Mouse (Mus musculus): ENCODE measurements around the gene Fam219b. TPM values are rescaled to one million over a fixed set of nuclear protein-coding genes. Genes with fewer than 3 reads are reported as not detected.
A peak's percentile ranks its signal among the peaks of the same experiment; 100 is the strongest.

Fam219b gene
- polyA plus RNA-seq, 1 experiment from 2014 or later = 10.6 TPM

DNA sequence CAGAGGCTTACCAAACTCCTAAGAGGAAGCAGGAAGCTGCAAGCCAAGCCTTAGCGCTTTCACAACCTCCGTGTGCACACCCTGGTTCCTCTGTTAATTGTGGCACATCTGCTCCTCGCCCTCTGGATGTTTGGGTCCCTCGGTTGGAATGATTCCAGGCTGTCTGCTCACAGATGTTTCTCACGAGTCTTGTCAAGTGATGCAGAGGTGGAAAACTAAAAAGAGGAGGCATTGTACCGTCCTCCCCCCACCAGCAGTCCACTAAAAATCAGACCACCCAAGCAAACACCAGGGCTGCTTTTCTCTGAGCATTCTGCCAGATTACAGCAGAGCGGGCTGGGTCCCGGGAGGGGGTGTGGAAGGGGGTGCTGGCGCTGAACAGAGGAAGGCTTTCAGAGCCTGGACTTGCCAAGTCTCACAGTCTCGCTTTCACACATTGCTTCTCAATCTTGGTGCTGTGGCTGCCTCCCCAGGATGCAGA lies 28.5 kb downstream of the Fam219b start:
- Histone ChIP-seq H3K4me3 (no peak overlapping the region), H3K36me3 (peaks cover 12% of the 10 kb centered on the region; the same call in 1 of the 2 replicates), H3K27me3 (no peaks in the 10 kb centered on the region), H3K9me3 (replicated peaks) (no peaks in the 10 kb centered on the region), H3K4me1 (replicated peaks) (peaks cover 43% of the 10 kb centered on the region), H3K4me2 (no peak overlapping the region), H3K27ac (peak overlapping the region; percentile 21; the same call in 1 of the 2 replicates), H3K9ac (no peak overlapping the region)
- ATAC-seq (replicated peaks; ENCODE audit: insufficient number of reproducible peaks, insufficient read depth, low FRiP score, low read depth) = no peak
- WGBS = 28% methylated on average over 10 of the region's 10 CpGs

GRCm38 (mm10) chr9:57566846-57567245 lies 29.5 kb downstream of the Fam219b start:
- no peak overlapping the region for H3K9ac ChIP-seq
- H3K4me3 ChIP-seq = no peak overlapping the region
- no peak overlapping the region for H3K4me2 ChIP-seq
- no peak for ATAC-seq (replicated peaks; ENCODE audit: insufficient number of reproducible peaks, insufficient read depth, low FRiP score, low read depth)
- peaks cover 35% of the 10 kb centered on the region for H3K4me1 ChIP-seq (replicated peaks)
- 49% methylated on average over 8 of the region's 8 CpGs for WGBS
- H3K27ac ChIP-seq = no peak overlapping the region
- peaks cover 21% of the 10 kb centered on the region; the same call in 1 of the 2 replicates for H3K36me3 ChIP-seq
- H3K9me3 ChIP-seq (replicated peaks) = no peaks in the 10 kb centered on the region
- H3K27me3 ChIP-seq = no peaks in the 10 kb centered on the region

DNA sequence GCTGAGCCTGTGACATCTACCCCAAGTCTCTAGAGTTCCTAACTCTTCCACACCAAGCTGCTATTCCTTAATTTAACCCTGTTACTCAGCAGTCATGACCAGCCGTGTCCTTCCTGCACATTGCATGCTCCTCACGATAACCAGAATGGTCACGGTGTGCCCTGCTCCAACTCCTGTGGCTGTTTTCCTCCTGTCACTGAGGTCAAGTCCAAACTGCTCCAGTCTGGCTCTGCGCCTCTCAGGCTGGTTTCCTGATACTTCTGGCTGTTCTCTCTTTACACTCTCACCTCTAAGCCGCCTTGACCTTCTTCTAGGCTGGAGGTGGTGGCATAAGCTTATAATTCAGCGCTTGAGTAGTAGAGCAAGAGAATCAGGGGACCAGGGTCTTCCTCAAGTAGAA lies 31.2 kb downstream of the Fam219b start:
- ATAC-seq (replicated peaks; ENCODE audit: insufficient number of reproducible peaks, insufficient read depth, low FRiP score, low read depth) = no peak
- no peaks in the 10 kb centered on the region for H3K9me3 ChIP-seq (replicated peaks)
- no peak overlapping the region for H3K9ac ChIP-seq
- H3K4me3 ChIP-seq = no peak overlapping the region
- peaks cover 21% of the 10 kb centered on the region; the same call in 1 of the 2 replicates for H3K36me3 ChIP-seq
- no peak overlapping the region for H3K27ac ChIP-seq
- H3K27me3 ChIP-seq = no peaks in the 10 kb centered on the region
- H3K4me2 ChIP-seq = no peak overlapping the region
- H3K4me1 ChIP-seq (replicated peaks) = peaks cover 21% of the 10 kb centered on the region
- 78% methylated on average over 6 of the region's 6 CpGs for WGBS

- Histone ChIP-seq H3K9ac (no peak overlapping the region), H3K9me3 (replicated peaks) (no peaks in the 10 kb centered on the region), H3K4me1 (replicated peaks) (no peaks in the 10 kb centered on the region), H3K36me3 (peaks cover 23% of the 10 kb centered on the region; the same call in 1 of the 2 replicates), H3K4me3 (no peak overlapping the region), H3K27me3 (no peaks in the 10 kb centered on the region), H3K27ac (no peak overlapping the region), H3K4me2 (no peak overlapping the region)
- no peak for ATAC-seq (replicated peaks; ENCODE audit: insufficient number of reproducible peaks, insufficient read depth, low FRiP score, low read depth)
Observed at GRCm38 (mm10) chr9:57574397-57574796, 37.1 kb downstream of the Fam219b start.

- no peak overlapping the region for H3K27ac ChIP-seq
- no peak overlapping the region for H3K4me3 ChIP-seq
- H3K36me3 ChIP-seq = peaks cover 24% of the 10 kb centered on the region
- H3K4me2 ChIP-seq = no peak overlapping the region
- no peaks in the 10 kb centered on the region for H3K9me3 ChIP-seq (replicated peaks)
- 61% methylated on average over 3 of the region's 3 CpGs for WGBS
- ATAC-seq (replicated peaks; ENCODE audit: insufficient number of reproducible peaks, insufficient read depth, low FRiP score, low read depth) = no peak
- no peak overlapping the region for H3K9ac ChIP-seq
- H3K27me3 ChIP-seq = no peaks in the 10 kb centered on the region
- no peaks in the 10 kb centered on the region for H3K4me1 ChIP-seq (replicated peaks)
Observed at GRCm38 (mm10) chr9:57575577-57575976, 38.2 kb downstream of the Fam219b start.

DNA sequence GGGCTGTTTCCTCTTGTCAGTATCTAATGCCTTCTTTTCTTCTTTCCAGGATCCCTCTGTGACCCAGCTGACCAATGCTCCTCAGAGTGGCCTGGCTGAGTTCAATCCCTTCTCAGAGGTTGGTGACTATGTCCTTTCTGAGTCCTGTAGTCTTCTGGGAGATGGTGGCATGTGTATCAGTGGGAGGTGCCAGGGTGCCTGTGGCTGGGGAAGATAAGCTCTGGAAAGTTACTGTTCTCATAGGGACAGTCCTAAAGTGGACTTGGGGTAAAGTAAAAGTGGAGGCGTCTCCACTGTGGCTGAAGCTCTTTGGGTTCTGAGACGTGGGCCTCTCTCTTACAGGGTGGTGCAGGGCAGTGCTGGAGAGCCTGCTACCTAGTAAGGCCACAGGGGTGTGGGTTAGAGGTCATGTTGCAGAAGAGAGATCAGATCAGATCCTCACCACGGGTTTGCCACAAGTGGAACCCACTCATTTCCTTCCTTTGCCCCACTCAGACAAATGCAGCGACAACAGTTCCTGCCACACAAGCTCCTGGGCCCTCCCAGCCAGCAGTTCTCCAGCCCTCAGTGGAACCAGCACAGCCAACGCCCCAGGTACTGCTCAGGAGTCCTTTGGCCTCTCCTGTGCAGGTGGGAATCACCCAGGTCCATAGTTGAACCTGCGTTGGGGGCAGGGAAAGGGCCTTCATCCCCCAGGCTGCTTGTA lies 40.0 kb downstream of the Fam219b start:
- Histone ChIP-seq H3K4me1 (replicated peaks) (no peaks in the 10 kb centered on the region), H3K9me3 (replicated peaks) (no peaks in the 10 kb centered on the region), H3K27ac (no peak overlapping the region), H3K36me3 (peaks cover 32% of the 10 kb centered on the region), H3K9ac (no peak overlapping the region), H3K4me3 (no peak overlapping the region), H3K4me2 (no peak overlapping the region), H3K27me3 (no peaks in the 10 kb centered on the region)
- ATAC-seq (replicated peaks; ENCODE audit: insufficient number of reproducible peaks, insufficient read depth, low FRiP score, low read depth) = no peak
- 72% methylated on average over 6 of the region's 6 CpGs for WGBS

DNA sequence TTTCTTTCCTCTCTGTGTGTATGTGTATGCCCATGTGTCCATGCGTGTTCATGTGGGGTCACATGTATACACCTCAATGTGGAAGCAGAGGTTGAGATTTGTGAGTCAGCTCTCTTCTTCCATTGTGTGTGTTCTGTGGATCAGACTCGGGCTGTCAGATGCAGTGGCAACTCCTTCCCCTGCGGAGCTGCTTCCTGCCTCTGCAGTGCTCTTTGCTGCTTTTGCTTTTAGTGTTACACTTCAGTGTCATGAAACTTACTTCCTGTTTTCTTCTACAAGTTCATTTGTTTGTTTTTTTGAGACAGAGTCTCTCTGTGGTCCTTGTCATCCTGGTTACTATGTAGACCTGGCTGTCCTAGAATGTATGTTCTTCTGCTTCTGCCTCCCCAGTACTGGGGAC lies 47.7 kb downstream of the Fam219b start:
- 88% methylated on average over 3 of the region's 3 CpGs for WGBS
- no peak for ATAC-seq (replicated peaks; ENCODE audit: insufficient number of reproducible peaks, insufficient read depth, low FRiP score, low read depth)
- H3K4me2 ChIP-seq = no peak overlapping the region
- H3K4me3 ChIP-seq = no peak overlapping the region
- peaks cover 45% of the 10 kb centered on the region for H3K36me3 ChIP-seq
- peaks cover 12% of the 10 kb centered on the region for H3K4me1 ChIP-seq (replicated peaks)
- H3K9me3 ChIP-seq (replicated peaks) = no peaks in the 10 kb centered on the region
- no peak overlapping the region for H3K27ac ChIP-seq
- no peaks in the 10 kb centered on the region for H3K27me3 ChIP-seq
- H3K9ac ChIP-seq = no peak overlapping the region

DNA sequence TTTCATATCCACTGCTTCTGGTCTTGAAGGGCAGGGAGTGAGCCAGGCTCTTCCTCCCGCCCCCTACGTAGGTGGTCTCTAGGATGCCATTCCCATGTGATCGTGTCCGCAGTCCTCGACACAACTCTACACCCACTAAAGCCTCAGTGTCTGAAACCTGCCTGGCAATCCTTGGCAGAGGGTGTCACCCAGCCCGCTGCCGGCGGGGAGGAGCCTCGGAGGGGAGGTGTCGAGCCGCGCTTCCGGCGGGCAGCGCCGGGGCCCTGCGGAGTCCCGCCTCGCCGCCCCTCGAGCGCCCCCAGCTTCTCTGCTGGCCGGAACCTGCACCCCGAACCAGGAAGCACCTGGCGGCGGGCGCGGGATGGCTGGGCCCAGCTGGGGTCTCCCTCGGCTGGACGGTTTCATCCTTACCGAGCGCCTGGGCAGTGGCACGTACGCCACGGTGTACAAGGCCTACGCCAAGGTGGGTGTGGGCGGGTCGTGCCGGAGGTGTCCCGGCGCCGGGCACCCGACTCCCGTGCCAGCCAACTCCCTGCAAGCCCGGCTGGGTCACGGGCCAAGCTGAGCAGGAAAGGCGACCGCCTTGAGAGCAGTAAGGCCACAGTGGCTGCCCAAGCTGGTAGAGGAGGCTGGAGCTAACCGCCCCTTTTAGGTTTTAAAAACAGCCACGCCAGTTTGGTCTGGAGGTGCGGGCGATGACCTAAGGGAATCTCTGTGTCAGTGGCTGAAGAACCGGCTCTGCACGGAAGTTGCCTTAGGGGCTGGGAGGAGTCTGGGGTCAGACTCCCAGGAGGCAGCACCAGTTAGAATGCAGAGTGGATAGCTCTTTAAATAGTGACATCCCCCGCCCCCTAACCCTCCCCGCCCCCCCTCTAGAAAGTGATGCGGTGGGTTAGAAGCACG lies 52.1 kb downstream of the Fam219b start, which contains the start of gene Ulk3:
Gene Ulk3 (plus strand): TSS at position 229 of the 903 bp plus-strand sequence.
- ATAC-seq (replicated peaks; ENCODE audit: insufficient number of reproducible peaks, insufficient read depth, low FRiP score, low read depth) = peak; percentile 83
- peaks cover 21% of the 10 kb centered on the region; the same call in 1 of the 2 replicates for H3K36me3 ChIP-seq

DNA sequence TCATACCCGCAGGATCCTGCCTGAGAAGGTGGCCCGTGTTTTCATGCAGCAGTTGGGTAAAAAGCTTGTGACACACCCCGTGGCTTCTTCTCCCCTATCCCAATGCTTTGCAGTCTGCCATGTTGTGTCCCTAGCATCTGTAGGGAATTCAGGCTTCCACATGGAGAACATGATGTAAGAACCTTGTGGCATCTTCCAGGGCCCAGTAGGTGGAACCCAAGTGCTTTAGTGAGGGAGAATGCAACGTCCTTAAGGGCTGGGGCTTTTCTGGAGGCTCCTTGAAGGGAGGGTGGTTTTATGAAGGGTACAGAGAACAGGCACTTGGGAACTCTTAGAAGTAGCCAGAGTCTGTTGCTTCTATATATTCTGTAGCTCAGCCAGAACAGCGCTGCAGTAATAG lies 53.4 kb downstream of the Fam219b start:
- peaks cover 26% of the 10 kb centered on the region; the same call in 1 of the 2 replicates for H3K36me3 ChIP-seq
- no peak for ATAC-seq (replicated peaks; ENCODE audit: insufficient number of reproducible peaks, insufficient read depth, low FRiP score, low read depth)
- no peak overlapping the region for H3K9ac ChIP-seq
- H3K4me2 ChIP-seq = peak overlapping the region; percentile 85; the same call in 1 of the 2 replicates
- WGBS = 39% methylated on average over 5 of the region's 5 CpGs
- no peak overlapping the region for H3K27ac ChIP-seq
- peaks cover 25% of the 10 kb centered on the region for H3K4me1 ChIP-seq (replicated peaks)
- H3K4me3 ChIP-seq = no peak overlapping the region
- no peaks in the 10 kb centered on the region for H3K27me3 ChIP-seq
- no peaks in the 10 kb centered on the region for H3K9me3 ChIP-seq (replicated peaks)

More for the DNA sequence above, 52.1 kb downstream of the Fam219b start, which contains the start of gene Ulk3:
- Histone ChIP-seq H3K4me3 (peak within 1 kb of the TSS; percentile 78), H3K9ac (peak within 1 kb of the TSS; percentile 81), H3K4me2 (peak within 1 kb of the TSS; percentile 85), H3K9me3 (replicated peaks) (no peaks in the 10 kb centered on the region), H3K27me3 (no peaks in the 10 kb centered on the region), H3K27ac (peak within 1 kb of the TSS; percentile 87), H3K4me1 (replicated peaks) (peaks cover 25% of the 10 kb centered on the region)
- under 1% methylated on average over 58 of the region's 58 CpGs for WGBS
